Mouse (Mus musculus) liver, adult 2 months (tissue): ENCODE results near the gene BC003965.
"Not testable (repeated sequence)": the region's sequence is repeated elsewhere in the genome, so short reads cannot be mapped to it uniquely, and the experiment has no call there.

ENCODE experiments used
- CTCF ChIP-seq: fragments of 200-500 bp; IDR thresholded peaks from 2 replicates; pipeline ENCODE4 v1.5.1; 2011; ENCODE audit warnings: low read depth, low read length, control low read depth
- POLR2A ChIP-seq: fragments of 200-500 bp; IDR thresholded peaks from 2 replicates; pipeline ENCODE4 v1.6.1; 2011; ENCODE audit warnings: low read length, control low read depth; ENCODE audit not compliant: insufficient read depth; ENCODE audit errors: extremely low read depth

- not testable (repeated sequence) for TF ChIP-seq CTCF, POLR2A
These were observed 38.2 kb downstream of the BC003965 start for GRCm38 (mm10) chr17:25222504-25222940.
